8 mouse cellular contexts compared by ENCODE assay signal in genomic region chr1:74882055-74882734, GRCm38 (mm10). TPM values are rescaled to one million over a fixed set of nuclear protein-coding genes. Genes with fewer than 3 reads are reported as not detected.
DNase-seq lines count a peak whose midpoint lies in the region; ATAC-seq and TF ChIP-seq lines count a peak whose summit lies in the region.

No protein-coding gene starts in this region.

- peak overlapping the region; percentile 49 for H3K4me3 ChIP-seq in heart, embryonic 13.5 days
- peak overlapping the region; percentile 2; the same call in 1 of the 2 replicates for H3K4me3 ChIP-seq in bone marrow macrophage, adult 2 months (ENCODE audit: insufficient read depth, low read length)
- peak overlapping the region; percentile 36 for H3K4me3 ChIP-seq in forebrain, postnatal 0 days (ENCODE audit: low read depth, low read length)
- H3K4me3 ChIP-seq in midbrain, embryonic 10.5 days: peak overlapping the region; percentile 51

- H3K4me1 ChIP-seq in heart, embryonic 13.5 days: peaks cover 34% of the 10 kb centered on the region
- no peaks in the 10 kb centered on the region for H3K4me1 ChIP-seq in bone marrow macrophage, adult 2 months (ENCODE audit: control insufficient read depth, insufficient read depth, low read length)
- H3K4me1 ChIP-seq in forebrain, postnatal 0 days (ENCODE audit: insufficient read depth): peaks cover 10% of the 10 kb centered on the region; the same call in 1 of the 2 replicates
- peaks cover 40% of the 10 kb centered on the region for H3K4me1 ChIP-seq in midbrain, embryonic 10.5 days

- peaks cover 99% of the 10 kb centered on the region for H3K27me3 ChIP-seq in heart, embryonic 13.5 days (replicated peaks)
- peaks cover 66% of the 10 kb centered on the region for H3K27me3 ChIP-seq in forebrain, postnatal 0 days (ENCODE audit: insufficient read depth, low read length)
- peaks cover 99% of the 10 kb centered on the region for H3K27me3 ChIP-seq in midbrain, embryonic 10.5 days (ENCODE audit: low read depth, poor library complexity, severe bottlenecking)

- no peak for TF ChIP-seq CTCF in bone marrow macrophage, adult 2 months (IDR thresholded peaks at IDR 0.05; ENCODE audit: low read depth, low read length)
- no peak for TF ChIP-seq CTCF in forebrain, postnatal 0 days (IDR thresholded peaks at IDR 0.05; ENCODE audit: low read depth)

- 1% methylated on average over 72 of the region's 74 CpGs for WGBS in heart, embryonic 13.5 days
- 1% methylated on average over 73 of the region's 74 CpGs for WGBS in forebrain, postnatal 0 days
- WGBS in midbrain, embryonic 10.5 days: under 1% methylated on average over 73 of the region's 74 CpGs

- no peak overlapping the region for H3K27ac ChIP-seq in heart, embryonic 13.5 days (replicated peaks)
- H3K27ac ChIP-seq in bone marrow macrophage, adult 2 months (ENCODE audit: insufficient read depth, low read depth, low read length): no peak overlapping the region
- no peak overlapping the region for H3K27ac ChIP-seq in forebrain, postnatal 0 days (ENCODE audit: low read depth, low read length)
- H3K27ac ChIP-seq in midbrain, embryonic 10.5 days (replicated peaks): 0 out of 2 replicates have a peak overlapping the region, but pooled peaks have one; percentile 6

- no peaks in the 10 kb centered on the region for H3K36me3 ChIP-seq in heart, embryonic 13.5 days
- H3K36me3 ChIP-seq in forebrain, postnatal 0 days (ENCODE audit: insufficient read depth): no peaks in the 10 kb centered on the region
- H3K36me3 ChIP-seq in midbrain, embryonic 10.5 days: no peaks in the 10 kb centered on the region

- ATAC-seq in heart, embryonic 13.5 days (ENCODE audit: extremely low read depth, insufficient number of reproducible peaks, low FRiP score, low TSS enrichment): no peak
- peak; percentile 30; the same call in 1 of the 2 replicates for ATAC-seq in forebrain, postnatal 0 days
- no peak for ATAC-seq in CD4-positive, CD25-positive, alpha-beta regulatory T cell, adult 4 months

- no peaks in the 10 kb centered on the region for H3K9me3 ChIP-seq in heart, embryonic 13.5 days
- H3K9me3 ChIP-seq in forebrain, postnatal 0 days (ENCODE audit: low read length): no peaks in the 10 kb centered on the region
- no peaks in the 10 kb centered on the region for H3K9me3 ChIP-seq in midbrain, embryonic 10.5 days (replicated peaks)

- no peak for TF ChIP-seq POLR2A in bone marrow macrophage, adult 2 months (IDR thresholded peaks at IDR 0.05; ENCODE audit: borderline replicate concordance, low read depth, low read length)

- DNase-seq in heart, adult 8-10 months (ENCODE audit: low spot score): no peak
- DNase-seq in forebrain, postnatal 0 days: no peak
- DNase-seq in midbrain, embryonic 10.5 days (ENCODE audit: low spot score): peak; percentile 63
- no peak for DNase-seq in urinary bladder, postnatal 36 days (ENCODE audit: low spot score in 2 of 2)
- no peak for DNase-seq in urinary bladder, adult 2 months (ENCODE audit: low spot score)

- H3K4me2 ChIP-seq in heart, embryonic 13.5 days: peak overlapping the region; percentile 76
- H3K4me2 ChIP-seq in forebrain, postnatal 0 days (ENCODE audit: low read depth): peak overlapping the region; percentile 71

- peak overlapping the region; percentile 55 for H3K9ac ChIP-seq in heart, embryonic 13.5 days
- no peak overlapping the region; the same call in 1 of the 2 replicates for H3K9ac ChIP-seq in forebrain, postnatal 0 days

RNA-seq across cellular contexts. Expression of gene Fev, which starts 3.0 kb away (rescaled TPM):
- 0.90 and 1.4 TPM in 2 replicates for polyA plus RNA-seq in heart, embryonic 13.5 days (2015; fragmentation: Nextera tagmentation; extraction: Ambion mirVana)
- not detected for total RNA-seq in heart, adult 8-10 months (2022)
- polyA plus RNA-seq in bone marrow macrophage, adult 2 months (2012; ENCODE audit: insufficient read depth, insufficient read length, missing spikeins): not detected in 2 replicates
- not detected in 2 replicates for total RNA-seq in forebrain, postnatal 0 days (2014; rRNA removed)
- polyA plus RNA-seq in forebrain, postnatal 0 days (2015; fragmentation: Nextera tagmentation; extraction: Ambion mirVana): not detected in 2 replicates
- 0.36 TPM in 1 of 2 replicates, not detected in the other for polyA plus RNA-seq in midbrain, embryonic 10.5 days (2016; fragmentation: Nextera tagmentation; extraction: Ambion mirVana)
- not detected in 2 replicates for polyA plus RNA-seq in urinary bladder, adult 2 months (2012; rRNA removed)
- polyA plus RNA-seq in CD4-positive, CD25-positive, alpha-beta regulatory T cell, adult 4 months (2017; shearing (Covaris generic)): not detected

RNA-seq across cellular contexts. Expression of gene Cryba2, which starts 10.7 kb away (rescaled TPM):
- not detected in 2 replicates for polyA plus RNA-seq in heart, embryonic 13.5 days (2015; fragmentation: Nextera tagmentation; extraction: Ambion mirVana)
- not detected for total RNA-seq in heart, adult 8-10 months (2022)
- not detected in 2 replicates for polyA plus RNA-seq in bone marrow macrophage, adult 2 months (2012; ENCODE audit: insufficient read depth, insufficient read length, missing spikeins)
- not detected in 2 replicates for total RNA-seq in forebrain, postnatal 0 days (2014; rRNA removed)
- polyA plus RNA-seq in forebrain, postnatal 0 days (2015; fragmentation: Nextera tagmentation; extraction: Ambion mirVana): not detected in 2 replicates
- 0.26 TPM in 1 of 2 replicates, not detected in the other for polyA plus RNA-seq in midbrain, embryonic 10.5 days (2016; fragmentation: Nextera tagmentation; extraction: Ambion mirVana)
- polyA plus RNA-seq in urinary bladder, adult 2 months (2012; rRNA removed): not detected in 2 replicates
- not detected for polyA plus RNA-seq in CD4-positive, CD25-positive, alpha-beta regulatory T cell, adult 4 months (2017; shearing (Covaris generic))

RNA-seq across cellular contexts. Expression of gene Cdk5r2, which starts 27.5 kb away (rescaled TPM):
- not detected in 2 replicates for polyA plus RNA-seq in heart, embryonic 13.5 days (2015; fragmentation: Nextera tagmentation; extraction: Ambion mirVana)
- total RNA-seq in heart, adult 8-10 months (2022): under 1 TPM in 1 of 4 experiments, not detected in 3; 0.09 TPM
- polyA plus RNA-seq in bone marrow macrophage, adult 2 months (2012; ENCODE audit: insufficient read depth, insufficient read length, missing spikeins): not detected in 2 replicates
- total RNA-seq in forebrain, postnatal 0 days (2014; rRNA removed): 24.2 and 27.2 TPM in 2 replicates
- polyA plus RNA-seq in forebrain, postnatal 0 days (2015; fragmentation: Nextera tagmentation; extraction: Ambion mirVana): 9.7 and 10.0 TPM in 2 replicates
- polyA plus RNA-seq in midbrain, embryonic 10.5 days (2016; fragmentation: Nextera tagmentation; extraction: Ambion mirVana): 1.3 and 2.2 TPM in 2 replicates
- polyA plus RNA-seq in urinary bladder, adult 2 months (2012; rRNA removed): 0.03 and 0.13 TPM in 2 replicates
- polyA plus RNA-seq in CD4-positive, CD25-positive, alpha-beta regulatory T cell, adult 4 months (2017; shearing (Covaris generic)): not detected

RNA-seq across cellular contexts. Expression of gene Cfap65, which starts 53.2 kb away (rescaled TPM):
- not detected in 2 replicates for polyA plus RNA-seq in heart, embryonic 13.5 days (2015; fragmentation: Nextera tagmentation; extraction: Ambion mirVana)
- total RNA-seq in heart, adult 8-10 months (2022): not detected
- not detected in 2 replicates for polyA plus RNA-seq in bone marrow macrophage, adult 2 months (2012; ENCODE audit: insufficient read depth, insufficient read length, missing spikeins)
- total RNA-seq in forebrain, postnatal 0 days (2014; rRNA removed): 2.1 and 3.4 TPM in 2 replicates
- 0.52 and 1.1 TPM in 2 replicates for polyA plus RNA-seq in forebrain, postnatal 0 days (2015; fragmentation: Nextera tagmentation; extraction: Ambion mirVana)
- polyA plus RNA-seq in midbrain, embryonic 10.5 days (2016; fragmentation: Nextera tagmentation; extraction: Ambion mirVana): 0.04 and 0.07 TPM in 2 replicates
- polyA plus RNA-seq in urinary bladder, adult 2 months (2012; rRNA removed): 0.01 TPM in 1 of 2 replicates, not detected in the other
- not detected for polyA plus RNA-seq in CD4-positive, CD25-positive, alpha-beta regulatory T cell, adult 4 months (2017; shearing (Covaris generic))
